Mouse (Mus musculus): ENCODE measurements around the gene Nudt4. TPM values are rescaled to one million over a fixed set of nuclear protein-coding genes. Genes with fewer than 3 reads are reported as not detected.
"Not testable (repeated sequence)": the region's sequence is repeated elsewhere in the genome, so short reads cannot be mapped to it uniquely, and the experiment has no call there.

Gene Nudt4
- polyA plus RNA-seq, 1 experiment from 2014 or later = 113 TPM

GRCm38 (mm10) chr10:95549080-95549479, 14.9 kb downstream of the Nudt4 start:
- H3K4me1 ChIP-seq; H3K9me3 ChIP-seq (replicated peaks); H3K27ac ChIP-seq; H3K4me3 ChIP-seq (replicated peaks); H3K9ac ChIP-seq; H3K4me2 ChIP-seq; ATAC-seq (replicated peaks; ENCODE audit: low FRiP score); H3K27me3 ChIP-seq: not testable (repeated sequence)
- 86% methylated on average over 5 of the region's 5 CpGs for WGBS
- H3K36me3 ChIP-seq = peaks cover 76% of the 10 kb centered on the region

GRCm38 (mm10) chr10:95548154-95548826, 15.7 kb downstream of the Nudt4 start:
- H3K9me3 ChIP-seq (replicated peaks) = no peaks in the 10 kb centered on the region
- H3K27me3 ChIP-seq = no peaks in the 10 kb centered on the region
- H3K4me3 ChIP-seq (replicated peaks) = no peak overlapping the region
- ATAC-seq (replicated peaks; ENCODE audit: low FRiP score) = no peak
- WGBS = 71% methylated on average over 11 of the region's 11 CpGs
- H3K4me2 ChIP-seq = no peak overlapping the region
- 0 out of 2 replicates have a peak, but pooled peaks cover 2% of the 10 kb centered on the region for H3K4me1 ChIP-seq
- no peak overlapping the region for H3K9ac ChIP-seq
- H3K36me3 ChIP-seq = peaks cover 81% of the 10 kb centered on the region
- H3K27ac ChIP-seq = no peak overlapping the region

GRCm38 (mm10) chr10:95546178-95546577, 17.8 kb downstream of the Nudt4 start:
- Histone ChIP-seq H3K9me3 (replicated peaks) (no peaks in the 10 kb centered on the region), H3K9ac (no peak overlapping the region), H3K27ac (no peak overlapping the region), H3K4me2 (no peak overlapping the region), H3K36me3 (peaks cover 74% of the 10 kb centered on the region), H3K4me3 (replicated peaks) (no peak overlapping the region), H3K27me3 (no peaks in the 10 kb centered on the region), H3K4me1 (no peaks in the 10 kb centered on the region)
- no peak for ATAC-seq (replicated peaks; ENCODE audit: low FRiP score)
- WGBS = 97% methylated on average over 2 of the region's 2 CpGs

- Histone ChIP-seq H3K9ac (no peak overlapping the region), H3K27me3 (no peaks in the 10 kb centered on the region), H3K4me3 (replicated peaks) (no peak overlapping the region), H3K4me2 (no peak overlapping the region), H3K36me3 (peaks cover 64% of the 10 kb centered on the region), H3K4me1 (no peaks in the 10 kb centered on the region), H3K27ac (no peak overlapping the region), H3K9me3 (replicated peaks) (no peaks in the 10 kb centered on the region)
- WGBS = 73% methylated on average over 4 of the region's 4 CpGs
- ATAC-seq (replicated peaks; ENCODE audit: low FRiP score) = no peak
Measured at GRCm38 (mm10) chr10:95545051-95545450, 18.9 kb downstream of the Nudt4 start.

- Histone ChIP-seq H3K4me1 (no peaks in the 10 kb centered on the region), H3K9ac (no peak overlapping the region), H3K36me3 (peaks cover 60% of the 10 kb centered on the region), H3K4me2 (no peak overlapping the region), H3K27me3 (no peaks in the 10 kb centered on the region), H3K27ac (no peak overlapping the region; the same call in 1 of the 2 replicates), H3K9me3 (replicated peaks) (no peaks in the 10 kb centered on the region), H3K4me3 (replicated peaks) (no peak overlapping the region)
- WGBS = 86% methylated on average over 2 of the region's 2 CpGs
- no peak for ATAC-seq (replicated peaks; ENCODE audit: low FRiP score)
Measured at GRCm38 (mm10) chr10:95544651-95545050, 19.3 kb downstream of the Nudt4 start.

GRCm38 (mm10) chr10:95544004-95544403, 19.9 kb downstream of the Nudt4 start:
- Histone ChIP-seq H3K4me2 (no peak overlapping the region), H3K27me3 (no peaks in the 10 kb centered on the region), H3K27ac (no peak overlapping the region), H3K36me3 (peaks cover 53% of the 10 kb centered on the region), H3K9me3 (replicated peaks) (no peaks in the 10 kb centered on the region), H3K4me1 (no peaks in the 10 kb centered on the region), H3K4me3 (replicated peaks) (no peak overlapping the region), H3K9ac (no peak overlapping the region)
- ATAC-seq (replicated peaks; ENCODE audit: low FRiP score) = no peak; the same call in 1 of the 2 replicates

- H3K4me1 ChIP-seq = no peaks in the 10 kb centered on the region
- WGBS = 83% methylated on average over 2 of the region's 2 CpGs
Measured at GRCm38 (mm10) chr10:95543377-95543776, 20.6 kb downstream of the Nudt4 start.

GRCm38 (mm10) chr10:95542916-95543315, 21.0 kb downstream of the Nudt4 start:
- Histone ChIP-seq H3K27me3 (no peaks in the 10 kb centered on the region), H3K9me3 (replicated peaks) (no peaks in the 10 kb centered on the region), H3K4me2 (no peak overlapping the region), H3K4me1 (no peaks in the 10 kb centered on the region), H3K4me3 (replicated peaks) (no peak overlapping the region), H3K27ac (no peak overlapping the region), H3K36me3 (peaks cover 46% of the 10 kb centered on the region), H3K9ac (no peak overlapping the region)
- WGBS = 88% methylated on average over 4 of the region's 4 CpGs
- ATAC-seq (replicated peaks; ENCODE audit: low FRiP score) = no peak

More at GRCm38 (mm10) chr10:95543377-95543776, 20.6 kb downstream of the Nudt4 start:
- H3K4me3 ChIP-seq (replicated peaks) = no peak overlapping the region
- H3K27me3 ChIP-seq = no peaks in the 10 kb centered on the region
- H3K36me3 ChIP-seq = peaks cover 50% of the 10 kb centered on the region
- H3K9ac ChIP-seq = no peak overlapping the region
- no peak overlapping the region for H3K4me2 ChIP-seq
- H3K9me3 ChIP-seq (replicated peaks) = no peaks in the 10 kb centered on the region
- no peak overlapping the region for H3K27ac ChIP-seq
- no peak for ATAC-seq (replicated peaks; ENCODE audit: low FRiP score)

- Histone ChIP-seq H3K27me3 (no peaks in the 10 kb centered on the region), H3K4me2 (no peak overlapping the region), H3K4me1 (no peaks in the 10 kb centered on the region), H3K27ac (no peak overlapping the region), H3K4me3 (replicated peaks) (no peak overlapping the region), H3K9ac (no peak overlapping the region), H3K36me3 (peaks cover 16% of the 10 kb centered on the region), H3K9me3 (replicated peaks) (no peaks in the 10 kb centered on the region)
- no peak for ATAC-seq (replicated peaks; ENCODE audit: low FRiP score)
- WGBS = 91% methylated on average over 3 of the region's 3 CpGs
Measured at GRCm38 (mm10) chr10:95539841-95540240, 24.1 kb downstream of the Nudt4 start.

GRCm38 (mm10) chr10:95539260-95539659, 24.7 kb downstream of the Nudt4 start:
- Histone ChIP-seq H3K4me2 (no peak overlapping the region), H3K27me3 (no peaks in the 10 kb centered on the region), H3K36me3 (peaks cover 10% of the 10 kb centered on the region), H3K4me1 (no peaks in the 10 kb centered on the region), H3K4me3 (replicated peaks) (no peak overlapping the region), H3K9ac (no peak overlapping the region), H3K27ac (no peak overlapping the region), H3K9me3 (replicated peaks) (no peaks in the 10 kb centered on the region)
- no peak for ATAC-seq (replicated peaks; ENCODE audit: low FRiP score)
- 86% methylated on average over 3 of the region's 3 CpGs for WGBS

GRCm38 (mm10) chr10:95536222-95536541, 27.8 kb downstream of the Nudt4 start:
- WGBS = 90% methylated on average over 6 of the region's 6 CpGs
- Histone ChIP-seq H3K27me3 (no peaks in the 10 kb centered on the region), H3K4me3 (replicated peaks) (no peak overlapping the region), H3K9me3 (replicated peaks) (no peaks in the 10 kb centered on the region), H3K27ac (no peak overlapping the region), H3K4me1 (0 out of 2 replicates have a peak, but pooled peaks cover 11% of the 10 kb centered on the region), H3K9ac (no peak overlapping the region), H3K4me2 (no peak overlapping the region), H3K36me3 (no peaks in the 10 kb centered on the region)
- no peak for ATAC-seq (replicated peaks; ENCODE audit: low FRiP score)

GRCm38 (mm10) chr10:95535399-95536221, 28.3 kb downstream of the Nudt4 start:
- Histone ChIP-seq H3K9ac (no peak overlapping the region), H3K4me3 (replicated peaks) (no peak overlapping the region), H3K27ac (no peak overlapping the region), H3K4me2 (no peak overlapping the region), H3K27me3 (no peaks in the 10 kb centered on the region), H3K9me3 (replicated peaks) (no peaks in the 10 kb centered on the region), H3K4me1 (peaks cover 16% of the 10 kb centered on the region; the same call in 1 of the 2 replicates), H3K36me3 (no peaks in the 10 kb centered on the region)
- WGBS = 89% methylated on average over 8 of the region's 8 CpGs
- ATAC-seq (replicated peaks; ENCODE audit: low FRiP score) = no peak

All from kidney, embryonic 15.5 days (tissue).